Mouse (Mus musculus): ENCODE measurements around the gene AA986860.

AA986860 gene

GRCm38 (mm10) chr1:130731741-130732337 lies at the start of gene AA986860:
Gene AA986860, plus strand, starts transcription at chr1:130731976.
- no peak for DNase-seq (ENCODE audit: low spot score in 2 of 2)

GRCm38 (mm10) chr1:130683905-130684304 lies 47.9 kb upstream of the AA986860 start:
- no peak for DNase-seq (ENCODE audit: low spot score in 2 of 2)

- no peak for DNase-seq (ENCODE audit: low spot score in 2 of 2)
Measured at GRCm38 (mm10) chr1:130698601-130699000, 33.2 kb upstream of the AA986860 start.

- DNase-seq (ENCODE audit: low spot score in 2 of 2), result peak in 1 of 2 experiments; percentile 51
Measured at GRCm38 (mm10) chr1:130699937-130700633, 31.7 kb upstream of the AA986860 start.

GRCm38 (mm10) chr1:130701976-130702375 lies 29.8 kb upstream of the AA986860 start:
- DNase-seq (ENCODE audit: low spot score in 2 of 2), result no peak

GRCm38 (mm10) chr1:130703613-130704012 lies 28.2 kb upstream of the AA986860 start:
- DNase-seq (ENCODE audit: low spot score in 2 of 2), result peak in 1 of 2 experiments; percentile 30

GRCm38 (mm10) chr1:130710283-130711080 lies 21.3 kb upstream of the AA986860 start:
- no peak for DNase-seq (ENCODE audit: low spot score in 2 of 2)

GRCm38 (mm10) chr1:130714046-130714445 lies 17.7 kb upstream of the AA986860 start:
- DNase-seq (ENCODE audit: low spot score in 2 of 2), result no peak

- peak; percentile 94 to 96 for DNase-seq (ENCODE audit: low spot score in 2 of 2)
Measured at GRCm38 (mm10) chr1:130715561-130716217, 16.1 kb upstream of the AA986860 start, which contains the start of gene Gm29427. Gene Gm29427, minus strand, starts transcription at chr1:130715799.

GRCm38 (mm10) chr1:130716218-130716512 lies 15.6 kb upstream of the AA986860 start:
- no peak for DNase-seq (ENCODE audit: low spot score in 2 of 2)

- no peak for DNase-seq (ENCODE audit: low spot score in 2 of 2)
Measured at GRCm38 (mm10) chr1:130716513-130717290, 15.1 kb upstream of the AA986860 start.

- peak; percentile 82 to 88 for DNase-seq (ENCODE audit: low spot score in 2 of 2)
Measured at GRCm38 (mm10) chr1:130717291-130717871, 14.4 kb upstream of the AA986860 start, which contains the start of gene Yod1. Gene Yod1, plus strand, starts transcription at chr1:130717327.

- DNase-seq (ENCODE audit: low spot score in 2 of 2), result no peak
Measured at GRCm38 (mm10) chr1:130724206-130724605, 7.6 kb upstream of the AA986860 start.

GRCm38 (mm10) chr1:130726396-130726795 lies 5.4 kb upstream of the AA986860 start:
- DNase-seq (ENCODE audit: low spot score in 2 of 2), result no peak

- DNase-seq (ENCODE audit: low spot score in 2 of 2), result no peak
Measured at GRCm38 (mm10) chr1:130728070-130728469, 3.7 kb upstream of the AA986860 start.

- DNase-seq (ENCODE audit: low spot score in 2 of 2), result no peak
Measured at GRCm38 (mm10) chr1:130728708-130729107, 3.1 kb upstream of the AA986860 start.

- DNase-seq (ENCODE audit: low spot score in 2 of 2), result no peak
Measured at GRCm38 (mm10) chr1:130729153-130729552, 2.6 kb upstream of the AA986860 start, which contains the start of gene Pfkfb2. Gene Pfkfb2, minus strand, starts transcription at chr1:130729253.

GRCm38 (mm10) chr1:130732706-130733658 lies 1.2 kb downstream of the AA986860 start:
- no peak for DNase-seq (ENCODE audit: low spot score in 2 of 2)

GRCm38 (mm10) chr1:130733671-130734070 lies 1.9 kb downstream of the AA986860 start:
- no peak for DNase-seq (ENCODE audit: low spot score in 2 of 2)

- DNase-seq (ENCODE audit: low spot score in 2 of 2), result no peak
Measured at GRCm38 (mm10) chr1:130734452-130734851, 2.7 kb downstream of the AA986860 start.

Data from urinary bladder, postnatal 36 days (tissue).